Mouse (Mus musculus) heart, embryonic 10.5 days (tissue): Measurements from ENCODE around the gene Zmynd12. TPM values are rescaled to one million over a fixed set of nuclear protein-coding genes. Genes with fewer than 3 reads are reported as not detected.

Source experiments
- DNase-seq: peaks from one replicate; pipeline ENCODE4 v3.0.0-alpha.2; 2017; ENCODE audit warnings: low spot score
- H3K27ac ChIP-seq: fragments of 300-500 bp; sonication (generic); 2 replicates; pipeline ENCODE4 v1.5.1; 2016; ENCODE audit warnings: mild to moderate bottlenecking
- H3K27me3 ChIP-seq: fragments of 300-500 bp; sonication (generic); 2 replicates; pipeline ENCODE4 v1.6.1; 2016; ENCODE audit warnings: mild to moderate bottlenecking; ENCODE audit not compliant: poor library complexity, insufficient read depth, severe bottlenecking
- H3K36me3 ChIP-seq: fragments of 300-500 bp; sonication (generic); 2 replicates; pipeline ENCODE4 v1.6.1; 2016; ENCODE audit warnings: mild to moderate bottlenecking, moderate library complexity
- H3K4me1 ChIP-seq: fragments of 300-500 bp; sonication (generic); 2 replicates; pipeline ENCODE4 v1.6.1; 2016; ENCODE audit warnings: mild to moderate bottlenecking
- H3K4me3 ChIP-seq: fragments of 300-500 bp; sonication (generic); 2 replicates; pipeline ENCODE4 v1.5.1; 2016; ENCODE audit warnings: mild to moderate bottlenecking, moderate library complexity
- H3K9me3 ChIP-seq: fragments of 300-500 bp; sonication (generic); 2 replicates; pipeline ENCODE4 v1.6.1; 2016; ENCODE audit warnings: mild to moderate bottlenecking, moderate library complexity
- WGBS: fragments of 180-500 bp; shearing (Covaris S2); methylation state at CpG from one replicate; pipeline ENCODE4 v1.1.7; 2016; 5-methylcytosine and 5-hydroxymethylcytosine counted together
- polyA plus RNA-seq: library from polyadenylated mRNA; unstranded; fragments of >200 nt; fragmentation: Nextera tagmentation; extraction: Ambion mirVana; gene quantifications from 2 replicates; pipeline ENCODE4 v1.2.1, GENCODE M21; 2016

Zmynd12 gene
- polyA plus RNA-seq, 1 experiment from 2014 or later = 0.15 TPM

DNA sequence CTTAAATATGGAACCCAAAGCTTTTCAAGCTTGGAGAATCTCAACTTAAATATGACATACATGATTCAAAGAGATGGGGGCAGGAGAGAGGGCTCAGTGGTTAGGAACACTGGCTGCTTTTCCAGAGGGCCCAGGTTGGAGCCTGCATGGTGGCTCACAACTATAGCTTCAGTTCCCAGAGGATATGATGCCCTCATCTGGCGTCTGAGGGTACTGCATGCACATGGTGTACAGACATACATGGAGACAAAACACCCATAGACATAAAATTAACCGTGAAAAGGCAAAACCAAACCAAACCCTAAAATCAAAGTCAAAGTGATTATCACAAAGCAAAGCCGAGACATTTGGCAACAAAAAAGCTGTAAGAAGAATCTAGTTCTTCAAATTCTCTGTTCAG, 68.2 kb downstream of the Zmynd12 start:
- no peak for DNase-seq

DNA sequence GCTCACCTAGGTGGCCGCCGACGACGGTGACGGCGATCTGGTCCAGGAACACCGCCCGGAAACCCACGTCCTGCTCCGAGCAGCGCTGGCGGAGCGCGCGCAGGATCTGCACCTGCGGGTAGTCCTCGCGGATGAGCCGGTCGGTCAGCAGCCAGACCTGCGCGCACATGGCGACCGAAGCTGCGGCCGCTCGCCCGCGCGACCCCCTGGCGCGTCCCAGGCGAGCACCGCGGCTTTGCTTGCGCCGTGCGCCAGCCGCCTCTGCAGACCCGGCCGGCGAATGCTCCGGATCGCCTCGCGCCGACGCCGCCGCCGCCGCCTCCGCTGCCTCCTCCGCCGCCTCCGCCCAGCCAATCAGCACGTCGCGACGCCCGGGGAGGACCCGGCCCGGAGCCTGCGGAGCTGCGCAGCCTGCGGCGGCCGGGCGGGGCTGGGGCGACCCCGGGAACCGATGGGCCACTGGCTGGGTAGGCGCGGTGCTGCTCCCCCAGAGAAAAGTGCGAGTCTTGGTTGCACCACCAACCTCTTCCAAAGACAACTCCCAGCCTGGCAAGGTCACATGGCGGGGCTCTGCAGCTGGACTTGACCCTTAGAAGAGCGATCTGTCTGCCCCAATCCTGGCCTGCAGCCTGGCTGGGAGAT, 69.8 kb downstream of the Zmynd12 start, which contains the start of gene Rimkla:
Rimkla (minus strand) TSS at position 338 of the 642 bp plus-strand sequence.
- Histone ChIP-seq H3K27me3 (peaks cover 36% of the 10 kb centered on the region), H3K27ac (peak within 1 kb of the TSS; percentile 83), H3K36me3 (no peaks in the 10 kb centered on the region), H3K4me3 (peak within 1 kb of the TSS; percentile 79), H3K4me1 (peaks cover 7% of the 10 kb centered on the region), H3K9me3 (no peaks in the 10 kb centered on the region)
- peak; percentile 84 for DNase-seq
- WGBS = under 1% methylated on average over 75 of the region's 77 CpGs

More for the DNA sequence above, 68.2 kb downstream of the Zmynd12 start:
- Histone ChIP-seq H3K9me3 (no peaks in the 10 kb centered on the region), H3K36me3 (no peaks in the 10 kb centered on the region), H3K4me3 (no peak overlapping the region), H3K27me3 (peaks cover 34% of the 10 kb centered on the region), H3K4me1 (peaks cover 7% of the 10 kb centered on the region), H3K27ac (no peak overlapping the region)
- WGBS = 69% methylated on average over 3 of the region's 3 CpGs

DNA sequence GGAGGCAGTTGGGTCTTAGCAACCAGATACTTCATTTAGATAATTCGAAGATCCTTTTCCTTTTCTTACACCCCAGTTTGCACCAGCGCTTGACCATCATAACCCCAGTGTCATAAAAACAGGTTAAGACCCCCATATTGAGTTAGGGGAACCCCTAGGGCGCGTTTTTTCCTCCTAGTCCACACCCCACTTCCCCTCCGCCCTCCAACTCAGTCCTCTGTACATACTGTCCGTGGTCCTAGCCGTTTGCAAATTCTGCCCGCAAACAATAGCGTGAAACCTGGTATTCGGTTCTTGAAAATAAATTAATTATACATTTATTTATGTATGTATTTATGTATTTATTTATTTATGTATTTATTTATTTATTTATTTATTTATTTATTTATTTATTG, 70.3 kb downstream of the Zmynd12 start:
- 32% methylated on average over 10 of the region's 10 CpGs for WGBS
- Histone ChIP-seq H3K9me3 (no peaks in the 10 kb centered on the region), H3K4me3 (peak overlapping the region; percentile 79), H3K4me1 (peaks cover 7% of the 10 kb centered on the region), H3K27ac (peak overlapping the region; percentile 83; the same call in 1 of the 2 replicates), H3K27me3 (peaks cover 38% of the 10 kb centered on the region), H3K36me3 (no peaks in the 10 kb centered on the region)
- no peak for DNase-seq

DNA sequence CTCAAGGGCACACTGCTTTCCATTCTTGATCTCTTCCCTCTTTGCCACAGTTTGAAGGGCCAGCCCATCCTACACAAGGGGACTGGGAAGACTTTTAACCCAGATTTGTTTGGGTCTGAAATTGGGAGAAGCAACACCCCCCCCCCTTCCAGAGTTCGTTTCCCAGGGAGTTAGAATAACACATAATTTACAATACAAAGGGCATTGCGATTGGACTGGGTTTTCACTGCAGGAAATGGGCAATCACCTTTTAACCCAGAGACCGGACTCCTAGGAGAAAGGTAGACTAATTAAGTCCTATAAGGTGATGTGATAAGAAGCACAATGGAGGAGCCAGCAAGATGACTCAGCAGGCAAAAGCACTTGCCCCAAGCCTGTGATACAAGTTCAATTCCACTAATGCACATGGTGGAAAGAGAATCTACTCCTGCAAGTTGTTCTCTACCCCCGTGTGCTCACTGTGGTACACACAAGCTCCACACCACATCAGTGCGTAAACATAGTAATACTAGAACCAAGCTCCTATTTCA, 75.8 kb downstream of the Zmynd12 start:
- Histone ChIP-seq H3K27me3 (peaks cover 22% of the 10 kb centered on the region), H3K27ac (no peak overlapping the region), H3K4me3 (no peak overlapping the region), H3K36me3 (no peaks in the 10 kb centered on the region), H3K4me1 (no peaks in the 10 kb centered on the region), H3K9me3 (no peaks in the 10 kb centered on the region)
- 67% methylated on average over 5 of the region's 5 CpGs for WGBS
- no peak for DNase-seq

DNA sequence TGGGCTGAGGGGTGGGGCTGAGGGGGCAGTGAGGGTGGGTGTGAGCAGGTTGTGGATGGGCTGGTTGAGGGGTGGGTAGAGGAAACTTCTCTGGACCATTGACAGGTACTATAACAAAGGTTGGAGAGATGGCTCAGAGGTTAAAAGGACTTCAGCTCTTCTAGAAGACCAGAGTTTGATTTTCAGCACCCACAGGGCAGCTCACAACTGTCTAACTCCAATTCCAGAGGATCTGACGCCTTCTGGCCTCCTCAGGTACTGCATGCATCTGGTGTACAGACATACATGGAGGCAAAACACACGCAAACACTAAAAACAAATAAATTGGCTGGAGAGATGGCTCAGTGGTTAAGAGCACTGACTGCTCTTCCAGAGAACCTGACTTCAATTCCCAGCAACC, 89.0 kb downstream of the Zmynd12 start:
- Histone ChIP-seq H3K4me3 (no peak overlapping the region), H3K36me3 (no peaks in the 10 kb centered on the region), H3K27me3 (no peaks in the 10 kb centered on the region), H3K4me1 (peaks cover 21% of the 10 kb centered on the region), H3K9me3 (no peaks in the 10 kb centered on the region), H3K27ac (no peak overlapping the region)
- DNase-seq = peak; percentile 68
- 68% methylated on average over 2 of the region's 2 CpGs for WGBS

DNA sequence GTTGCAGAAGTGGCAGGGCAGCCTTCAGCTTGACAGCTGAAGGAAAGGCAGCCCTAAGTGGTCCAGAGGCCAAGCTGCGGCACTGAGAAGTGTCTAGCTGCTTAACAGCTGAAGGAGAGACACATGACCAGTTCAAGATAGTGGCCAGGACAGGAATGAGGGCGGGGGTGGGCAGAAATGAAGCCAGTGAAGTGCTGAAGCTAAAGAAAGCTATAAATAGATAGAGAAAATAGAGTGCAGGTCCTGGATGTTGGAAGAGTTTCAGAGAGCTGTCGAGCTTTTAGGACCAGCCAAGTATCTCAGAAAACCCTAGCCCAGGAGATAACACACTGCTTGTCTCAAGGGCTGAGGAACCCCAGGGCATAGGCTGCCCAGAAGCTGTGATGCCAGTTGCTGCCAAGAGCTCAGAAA, 90.1 kb downstream of the Zmynd12 start:
- Histone ChIP-seq H3K9me3 (no peaks in the 10 kb centered on the region), H3K27ac (peak overlapping the region; percentile 79), H3K36me3 (no peaks in the 10 kb centered on the region), H3K4me1 (peaks cover 21% of the 10 kb centered on the region), H3K4me3 (peak overlapping the region; percentile 3; the same call in 1 of the 2 replicates), H3K27me3 (no peaks in the 10 kb centered on the region)
- peak; percentile 91 for DNase-seq
- WGBS = 20% methylated on average over 3 of the region's 3 CpGs

Other genes with a start within 250 kb of the Zmynd12 start
- 8.1 and 10.0 TPM in 2 replicates for gene Zfp691, start 248.6 kb upstream of the Zmynd12 start, polyA plus RNA-seq
- gene Ermap, start 232.8 kb upstream of the Zmynd12 start, polyA plus RNA-seq = 26.6 and 31.9 TPM in 2 replicates
- 126 and 154 TPM in 2 replicates for gene Svbp, start 227.5 kb upstream of the Zmynd12 start, polyA plus RNA-seq
- gene Tmem269, start 204.6 kb upstream of the Zmynd12 start, polyA plus RNA-seq = not detected in 2 replicates
- 35.8 and 44.0 TPM in 2 replicates for gene AU022252, start 190.1 kb upstream of the Zmynd12 start, polyA plus RNA-seq
- 29.1 and 29.6 TPM in 2 replicates for gene P3h1, start 189.9 kb upstream of the Zmynd12 start, polyA plus RNA-seq
- 0.16 TPM in 1 of 2 replicates, not detected in the other for gene Cldn19, start 167.4 kb upstream of the Zmynd12 start, polyA plus RNA-seq
- 712 and 1,091 TPM in 2 replicates for gene Ybx1, start 128.2 kb upstream of the Zmynd12 start, polyA plus RNA-seq
- 70.6 and 98.8 TPM in 2 replicates for gene Ppih, start 102.3 kb upstream of the Zmynd12 start, polyA plus RNA-seq
- gene Ccdc30, start 7.3 kb upstream of the Zmynd12 start, polyA plus RNA-seq = 3.1 and 3.6 TPM in 2 replicates
- 30.4 and 33.5 TPM in 2 replicates for gene Ppcs, start 394 bp upstream of the Zmynd12 start, polyA plus RNA-seq
- 4.4 and 8.2 TPM in 2 replicates for gene Rimkla, start 69.8 kb downstream of the Zmynd12 start, polyA plus RNA-seq
- 22.0 and 28.4 TPM in 2 replicates for gene Foxj3, start 114.2 kb downstream of the Zmynd12 start, polyA plus RNA-seq
- gene Frg2f1, start 116.7 kb downstream of the Zmynd12 start, polyA plus RNA-seq = 3.2 and 4.6 TPM in 2 replicates
- 0.26 TPM in 1 of 2 replicates, not detected in the other for gene Guca2a, start 214.9 kb downstream of the Zmynd12 start, polyA plus RNA-seq
- gene Guca2b, start 236.1 kb downstream of the Zmynd12 start, polyA plus RNA-seq = not detected in 2 replicates